Mouse (Mus musculus) fat pad, adult 2 months (tissue): ENCODE results near the gene Prr7.

ENCODE experiments used
- DNase-seq: peaks from one replicate; pipeline ENCODE4 v3.0.0-alpha.2; 2011; ENCODE audit warnings: low read depth, low spot score; ENCODE audit errors: extremely low read depth

Gene Prr7

GRCm38 (mm10) chr13:55448131-55448530 lies 15.9 kb upstream of the Prr7 start:
- no peak for DNase-seq

GRCm38 (mm10) chr13:55449205-55449604 lies 14.9 kb upstream of the Prr7 start:
- DNase-seq, result no peak

- DNase-seq, result no peak
Measured at GRCm38 (mm10) chr13:55449679-55450441, 14.2 kb upstream of the Prr7 start.

DNA sequence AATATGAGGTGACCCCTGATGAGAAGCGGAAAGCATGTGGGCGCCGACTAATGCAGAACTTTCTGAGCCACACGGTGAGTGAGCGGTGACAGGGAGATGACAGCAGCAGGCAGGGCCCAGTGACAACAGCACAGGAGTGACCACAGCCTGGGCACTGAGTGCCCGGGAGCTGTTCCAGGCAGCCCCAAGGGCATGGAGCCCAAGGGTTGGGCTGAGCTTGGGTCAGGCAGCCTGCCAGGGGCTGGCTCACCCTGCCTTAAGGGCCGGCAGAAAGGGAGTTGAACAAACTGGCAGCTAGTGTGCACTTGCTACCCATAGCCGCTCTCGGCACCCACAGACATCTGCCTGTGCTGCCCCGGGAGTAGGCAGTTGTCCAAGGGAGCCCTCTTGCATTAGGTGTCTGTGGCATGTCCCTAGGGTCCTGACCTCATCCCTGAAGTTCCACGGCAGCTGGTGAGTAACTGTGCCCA lies 13.5 kb upstream of the Prr7 start:
- no peak for DNase-seq

DNA sequence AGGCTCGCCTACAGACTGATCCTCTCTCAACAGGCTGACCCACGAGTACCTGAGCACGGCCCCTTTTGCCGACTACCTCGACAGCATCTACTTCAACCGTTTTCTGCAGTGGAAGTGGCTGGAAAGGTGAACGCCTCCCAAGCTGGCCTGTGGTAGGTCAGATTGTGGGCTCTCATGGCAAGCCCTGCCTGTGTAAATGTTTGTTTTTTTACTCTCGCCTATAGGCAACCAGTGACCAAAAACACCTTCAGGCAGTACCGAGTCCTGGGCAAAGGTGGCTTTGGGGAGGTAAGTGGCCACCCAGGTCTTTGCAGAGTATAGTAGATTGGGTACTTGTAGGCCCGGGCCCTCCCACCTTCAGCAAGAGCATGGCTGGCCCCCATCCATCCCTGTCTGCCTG lies 12.8 kb upstream of the Prr7 start:
- DNase-seq, result no peak

- no peak for DNase-seq
Measured at GRCm38 (mm10) chr13:55451785-55452549, 12.1 kb upstream of the Prr7 start.

DNA sequence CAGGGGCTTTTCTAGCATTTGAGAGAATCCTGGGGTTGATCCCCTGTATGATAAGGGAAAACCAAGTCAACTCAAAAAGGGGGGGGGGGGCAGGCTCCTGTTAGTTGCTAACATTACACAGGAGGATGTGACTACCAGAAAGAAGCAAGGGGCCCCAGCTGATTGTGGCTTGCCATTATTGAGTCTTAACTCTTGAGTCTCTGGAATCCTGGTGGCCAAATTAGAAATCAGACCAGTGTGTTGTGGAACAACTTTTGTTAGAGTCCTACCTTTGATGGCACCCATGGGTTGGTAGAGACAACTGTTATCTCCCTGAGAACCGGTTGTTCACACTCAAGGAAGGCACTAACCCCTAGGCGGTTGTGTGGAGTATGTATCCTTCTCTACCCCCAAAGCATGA lies 1.1 kb upstream of the Prr7 start:
- DNase-seq, result no peak

DNA sequence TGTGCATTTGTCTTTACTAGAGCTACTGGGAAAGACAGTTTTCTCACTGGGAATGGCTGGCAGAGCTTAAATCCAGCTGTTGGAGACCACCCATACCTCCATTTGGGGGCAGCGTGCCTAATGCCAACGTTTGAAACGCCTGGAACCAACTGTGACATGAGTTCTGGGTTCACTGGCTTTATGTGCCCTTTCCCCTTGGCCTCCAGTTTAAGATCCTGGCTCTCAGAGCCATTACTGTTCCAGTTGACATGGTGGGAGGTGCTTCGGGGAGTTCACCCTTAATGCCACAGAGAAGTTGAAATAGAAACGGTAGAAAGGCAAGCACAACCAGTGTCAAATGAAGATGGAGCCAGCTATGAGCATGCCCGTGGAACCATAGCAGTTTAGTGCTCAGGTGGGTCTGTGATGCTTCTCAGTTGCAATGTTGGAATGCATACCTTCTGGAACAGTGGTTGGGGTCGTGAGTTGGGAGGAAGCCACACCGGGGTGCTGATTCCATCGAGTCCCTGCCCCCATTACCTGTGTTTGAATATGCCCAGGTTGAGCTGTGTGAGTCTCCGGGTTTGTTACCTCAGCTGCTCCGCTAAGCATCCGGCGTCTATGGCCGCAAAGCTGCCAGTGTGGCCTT lies 554 bp upstream of the Prr7 start:
- no peak for DNase-seq

DNA sequence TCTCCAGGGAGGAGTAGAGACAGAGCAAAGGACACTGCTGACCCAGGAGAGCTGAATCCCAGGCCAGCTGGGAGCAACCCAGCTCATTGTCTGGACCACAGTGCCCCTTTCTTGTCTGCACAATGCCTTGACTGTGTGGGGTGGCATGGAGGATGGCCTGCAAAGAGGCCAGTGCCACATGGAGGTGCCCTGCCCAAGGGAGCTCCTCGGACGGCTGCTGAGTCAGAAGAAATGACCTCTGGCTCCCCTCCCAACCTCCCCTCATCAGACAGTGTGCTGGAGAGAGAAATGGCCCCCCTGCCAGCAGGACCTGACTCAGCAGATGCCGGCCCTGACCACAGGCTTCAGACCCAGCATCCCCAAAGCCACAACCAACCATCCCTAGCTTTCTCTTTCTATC lies 1.1 kb downstream of the Prr7 start:
- DNase-seq, result no peak

DNA sequence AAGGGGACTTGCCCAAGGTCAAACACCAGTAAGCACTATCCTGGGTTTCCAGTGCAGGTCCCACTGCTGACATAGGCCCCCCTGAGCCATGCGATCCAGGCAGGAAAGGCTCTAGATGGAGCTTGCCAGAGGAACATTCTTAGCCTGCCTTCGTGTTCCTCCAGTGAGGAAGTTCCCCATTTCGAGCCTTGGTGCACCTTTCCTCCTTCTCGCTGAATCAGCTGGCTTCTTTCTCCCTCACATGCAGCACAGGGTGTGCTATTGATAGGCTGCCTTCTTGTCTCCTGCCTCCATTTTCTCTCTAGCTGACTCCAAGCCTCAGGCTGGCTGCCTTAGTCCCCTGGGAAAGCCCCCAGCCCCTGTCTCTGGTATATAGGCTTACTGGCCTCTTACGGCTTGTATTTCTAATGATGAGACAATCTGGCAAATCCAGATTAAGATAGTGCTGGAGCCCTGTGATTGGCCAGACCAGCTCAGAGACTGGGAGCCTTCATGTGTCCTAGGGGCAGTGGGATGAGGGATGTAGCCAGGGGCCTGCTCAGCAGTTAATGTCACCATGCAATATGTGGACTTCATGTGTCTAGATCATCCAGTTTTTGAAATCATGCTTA lies 1.9 kb downstream of the Prr7 start:
- DNase-seq, result no peak

GRCm38 (mm10) chr13:55468851-55469560 lies 4.9 kb downstream of the Prr7 start:
- no peak for DNase-seq

DNA sequence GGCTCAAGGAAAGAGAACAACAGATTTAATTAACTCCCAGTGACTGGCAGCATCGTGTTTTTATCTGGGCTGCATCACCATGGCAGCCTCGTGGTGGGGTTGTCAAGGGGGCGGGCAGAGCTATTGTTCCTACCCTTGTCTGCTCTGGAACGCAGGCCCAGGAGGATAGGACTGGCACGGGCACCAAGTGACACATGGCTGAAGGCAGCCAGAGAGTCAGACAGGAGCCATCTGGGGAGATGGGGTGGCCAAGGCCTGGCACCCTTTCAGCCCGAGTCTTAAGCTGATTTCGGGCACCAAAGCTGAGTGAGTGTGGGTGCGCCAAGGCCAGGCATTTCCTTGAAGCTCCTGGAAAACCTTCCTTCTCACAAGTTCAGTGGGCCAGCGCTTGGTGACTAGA lies 6.3 kb downstream of the Prr7 start:
- no peak for DNase-seq

GRCm38 (mm10) chr13:55471156-55471818 lies 7.2 kb downstream of the Prr7 start:
- DNase-seq, result no peak

DNA sequence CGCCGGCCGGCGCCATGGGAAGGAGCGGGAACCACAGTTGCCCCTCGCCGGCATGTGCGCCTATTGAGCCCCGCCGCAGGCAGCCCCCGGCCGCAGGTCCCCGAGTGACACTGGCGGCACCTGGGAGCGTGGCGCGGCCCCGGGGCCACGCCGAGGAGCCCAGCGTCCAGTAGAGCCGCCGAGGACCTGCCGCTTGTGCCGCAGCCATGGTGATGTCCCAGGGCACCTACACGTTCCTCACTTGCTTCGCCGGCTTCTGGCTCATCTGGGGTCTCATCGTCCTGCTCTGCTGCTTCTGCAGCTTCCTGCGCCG lies 7.7 kb downstream of the Prr7 start:
- no peak for DNase-seq

DNA sequence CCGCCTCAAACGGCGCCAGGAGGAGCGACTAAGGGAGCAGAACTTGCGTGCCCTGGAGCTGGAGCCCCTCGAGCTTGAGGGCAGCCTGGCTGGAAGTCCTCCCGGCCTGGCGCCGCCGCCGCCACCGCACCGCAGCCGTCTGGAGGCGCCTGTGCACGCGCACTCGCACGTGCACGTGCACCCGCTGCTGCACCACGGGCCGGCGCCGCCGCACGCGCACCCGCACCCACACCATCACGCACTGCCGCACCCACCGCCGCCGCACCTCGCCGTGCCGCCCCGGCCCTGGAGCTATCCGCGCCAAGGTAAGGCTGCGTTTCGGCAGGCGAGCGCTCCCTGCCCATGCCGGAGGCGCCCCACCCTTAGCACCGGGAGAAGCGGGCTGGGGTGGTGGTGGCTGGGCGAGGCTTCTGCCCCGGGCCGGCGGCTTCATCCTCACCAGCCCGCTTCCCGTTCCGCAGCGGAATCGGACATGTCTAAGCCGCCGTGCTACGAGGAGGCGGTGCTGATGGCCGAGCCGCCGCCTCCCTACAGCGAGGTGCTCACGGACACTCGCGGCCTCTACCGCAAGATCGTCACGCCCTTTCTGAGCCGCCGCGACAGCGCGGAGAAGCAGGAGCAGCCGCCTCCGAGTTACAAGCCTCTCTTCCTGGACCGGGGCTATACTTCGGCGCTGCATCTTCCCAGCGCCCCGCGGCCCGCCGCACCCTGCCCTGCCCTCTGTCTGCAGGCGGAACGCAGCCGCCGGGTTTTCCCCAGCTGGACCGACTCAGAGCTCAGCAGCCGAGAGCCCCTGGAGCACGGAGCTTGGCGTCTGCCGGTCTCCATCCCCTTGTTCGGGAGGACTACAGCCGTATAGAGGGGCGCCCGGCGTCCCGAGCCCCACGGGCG lies 8.3 kb downstream of the Prr7 start:
- DNase-seq, result no peak

- DNase-seq, result no peak
Measured at GRCm38 (mm10) chr13:55473076-55473831, 9.2 kb downstream of the Prr7 start.

GRCm38 (mm10) chr13:55473961-55474360 lies 9.9 kb downstream of the Prr7 start:
- DNase-seq, result no peak

- no peak for DNase-seq
Measured at GRCm38 (mm10) chr13:55474621-55475069, 10.6 kb downstream of the Prr7 start.

DNA sequence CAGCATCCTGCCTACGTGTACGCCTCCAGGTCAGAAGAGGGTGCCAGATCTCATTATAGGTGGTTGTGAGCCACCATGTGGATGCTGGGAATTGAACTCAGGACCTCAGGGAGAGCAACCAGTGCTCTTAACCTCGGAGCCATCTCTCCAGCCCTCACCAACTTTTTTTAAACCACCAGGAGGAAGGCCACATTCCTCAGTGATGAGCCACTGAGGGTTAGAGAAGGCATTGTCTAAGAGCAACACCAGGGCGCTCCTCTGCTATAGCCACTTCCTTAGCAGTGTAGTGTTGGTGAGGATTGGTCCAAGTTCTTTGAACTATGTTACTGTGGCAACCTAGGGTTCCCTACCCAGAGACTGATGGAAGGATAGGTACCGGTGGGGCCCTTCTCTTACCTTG lies 11.7 kb downstream of the Prr7 start:
- DNase-seq, result no peak
